Mouse (Mus musculus) forebrain, postnatal 0 days (tissue): ENCODE data around the gene Bcl9. TPM values are rescaled to one million over a fixed set of nuclear protein-coding genes. Genes with fewer than 3 reads are reported as not detected.

Experiments used
- ATAC-seq: fragments of 200-750 bp; cut with Nextera tagmentation; 2 replicates; pipeline ENCODE4 v1.8.0; 2017; ENCODE audit warnings: mild to moderate bottlenecking, moderate library complexity
- DNase-seq: peaks from one replicate; pipeline ENCODE4 v3.0.0-alpha.2; 2015
- H3K27ac ChIP-seq: fragments of 300-500 bp; sonication (generic); 2 replicates; pipeline ENCODE4 v1.5.1; 2014; ENCODE audit warnings: low read depth, mild to moderate bottlenecking, antibody characterized with exemption, low read length, moderate library complexity, mixed read lengths
- H3K27me3 ChIP-seq: fragments of 300-500 bp; sonication (generic); 2 replicates; pipeline ENCODE4 v1.6.1; 2014; ENCODE audit warnings: mild to moderate bottlenecking, low read length, mixed read lengths; ENCODE audit not compliant: insufficient read depth
- H3K36me3 ChIP-seq: fragments of 300-500 bp; sonication (generic); 2 replicates; pipeline ENCODE4 v1.6.1; 2014; ENCODE audit warnings: mild to moderate bottlenecking, moderate library complexity; ENCODE audit not compliant: insufficient read depth
- H3K4me1 ChIP-seq: fragments of 300-500 bp; sonication (generic); 2 replicates; pipeline ENCODE4 v1.6.1; 2014; ENCODE audit warnings: antibody characterized with exemption; ENCODE audit not compliant: insufficient read depth
- H3K4me2 ChIP-seq: fragments of 300-500 bp; sonication (generic); 2 replicates; pipeline ENCODE4 v1.6.1; 2014; ENCODE audit warnings: low read depth, mild to moderate bottlenecking, moderate library complexity
- H3K4me3 ChIP-seq: fragments of 300-500 bp; sonication (generic); 2 replicates; pipeline ENCODE4 v1.5.1; 2014; ENCODE audit warnings: low read depth, low read length, mixed read lengths
- H3K9ac ChIP-seq: fragments of 300-500 bp; sonication (generic); 2 replicates; pipeline ENCODE4 v1.6.1; 2014; ENCODE audit warnings: mild to moderate bottlenecking
- H3K9me3 ChIP-seq: fragments of 300-500 bp; sonication (generic); 2 replicates; pipeline ENCODE4 v1.6.1; 2016; ENCODE audit warnings: low read length
- CTCF ChIP-seq: sonication (generic); IDR thresholded peaks from 2 replicates; pipeline ENCODE4 v1.5.1; 2016; ENCODE audit warnings: antibody characterized with exemption, control low read depth, low read depth
- WGBS: fragments of 180-500 bp; shearing (Covaris S2); extraction: QIAGEN DNeasy Blood & Tissue Kit; methylation state at CpG from one replicate; pipeline ENCODE4 v1.1.7; 2014; 5-methylcytosine and 5-hydroxymethylcytosine counted together
- polyA plus RNA-seq: library from polyadenylated mRNA; unstranded; fragments of >200 nt; fragmentation: Nextera tagmentation; extraction: Ambion mirVana; gene quantifications from 2 replicates; pipeline ENCODE4 v1.2.1, GENCODE M21; 2015
- total RNA-seq: library from RNA; depleted of rRNA; stranded (reverse); fragments of >200 nt; gene quantifications from 2 replicates; pipeline ENCODE4 v1.2.3, GENCODE M21; 2014

The Bcl9 gene
- total and polyA plus RNA-seq, 2 experiments from 2014 or later: 46.4 to 62.8 TPM

DNA sequence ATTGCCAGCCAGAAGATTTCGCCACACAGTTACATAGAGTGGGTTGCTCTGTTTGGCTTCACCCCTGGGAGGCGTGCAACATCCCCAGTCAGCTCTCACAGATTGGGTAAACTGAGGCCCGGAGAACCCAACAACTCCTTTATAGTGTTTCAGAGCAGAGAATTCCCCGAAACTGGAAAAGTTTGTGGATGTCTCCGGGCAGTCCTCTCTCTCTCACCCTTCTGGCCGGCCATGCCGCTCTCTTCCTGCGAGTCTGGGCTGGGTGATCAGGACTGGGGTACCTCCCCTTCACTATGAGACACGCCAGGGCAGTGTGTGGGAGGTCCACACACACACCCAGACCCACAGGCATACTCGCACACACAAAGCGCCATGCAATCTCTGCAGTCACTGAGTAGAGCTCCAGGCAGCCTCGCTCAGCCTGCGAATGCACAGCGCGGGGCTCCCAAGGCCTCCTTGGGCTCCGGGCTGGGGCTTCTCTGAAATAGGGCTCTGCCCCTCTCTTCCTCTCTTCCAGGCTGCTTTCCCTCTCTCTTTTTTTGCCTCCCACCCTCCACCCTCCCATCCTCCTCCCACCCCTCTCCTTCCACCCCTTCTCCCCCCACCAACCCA lies 670 bp downstream of the Bcl9 start:
- Histone ChIP-seq H3K4me2 (peak overlapping the region; percentile 71), H3K4me1 (peaks cover 36% of the 10 kb centered on the region), H3K4me3 (peak overlapping the region; percentile 73), H3K9me3 (no peaks in the 10 kb centered on the region), H3K27ac (peak overlapping the region; percentile 97), H3K27me3 (no peaks in the 10 kb centered on the region), H3K36me3 (no peaks in the 10 kb centered on the region), H3K9ac (peak overlapping the region; percentile 87)
- TF ChIP-seq CTCF: no peak
- WGBS: 2% methylated on average over 16 of the region's 16 CpGs
- ATAC-seq (peak; percentile 44), DNase-seq (peak; percentile 71)

DNA sequence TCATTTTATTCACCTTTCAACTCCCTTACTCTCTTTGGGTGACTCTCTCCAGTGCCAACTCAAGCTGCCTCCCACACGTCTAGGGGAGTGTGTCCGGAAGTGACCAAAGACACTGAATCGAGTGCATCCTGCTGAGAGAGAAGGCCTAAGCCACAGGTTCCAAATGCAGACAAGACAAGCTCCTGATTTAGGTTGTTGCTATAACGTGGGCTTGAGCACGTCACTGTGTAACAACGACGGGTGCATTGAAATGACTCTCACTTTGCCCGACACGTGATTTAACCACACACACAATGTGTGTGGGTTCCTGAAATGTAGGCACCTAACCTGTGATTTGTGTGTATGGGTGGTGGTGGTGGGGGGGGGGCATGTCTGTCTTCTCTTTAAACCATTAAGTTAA lies 3.4 kb downstream of the Bcl9 start:
- Histone ChIP-seq H3K4me2 (0 out of 2 replicates have a peak overlapping the region, but pooled peaks have one; percentile 71), H3K9me3 (no peaks in the 10 kb centered on the region), H3K9ac (no peak overlapping the region), H3K27ac (no peak overlapping the region), H3K36me3 (no peaks in the 10 kb centered on the region), H3K4me3 (no peak overlapping the region), H3K4me1 (peaks cover 36% of the 10 kb centered on the region), H3K27me3 (no peaks in the 10 kb centered on the region)
- DNase-seq (no peak), ATAC-seq (no peak)
- no peak for TF ChIP-seq CTCF
- WGBS: 69% methylated on average over 9 of the region's 9 CpGs

DNA sequence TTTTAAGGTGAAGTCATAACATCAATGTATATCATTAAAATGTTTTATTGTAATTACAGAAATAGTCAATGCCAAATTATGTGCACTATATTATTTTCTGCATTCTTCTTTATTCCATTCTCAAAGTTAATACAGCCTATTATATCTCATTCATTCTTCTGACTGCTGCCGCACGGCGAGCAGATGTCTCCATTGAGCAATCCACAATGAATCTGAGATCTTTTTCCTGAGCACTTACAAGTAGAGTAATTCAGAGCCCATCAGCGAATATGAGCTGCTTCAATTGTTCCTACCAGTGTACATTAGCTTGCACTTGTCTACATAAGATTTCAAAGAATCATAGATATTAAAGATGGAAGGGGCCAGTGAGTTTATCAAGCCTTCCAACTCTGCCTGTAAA lies 12.8 kb downstream of the Bcl9 start:
- Histone ChIP-seq H3K4me1 (no peaks in the 10 kb centered on the region; the same call in 1 of the 2 replicates), H3K27me3 (no peaks in the 10 kb centered on the region), H3K36me3 (no peaks in the 10 kb centered on the region), H3K4me3 (no peak overlapping the region), H3K9ac (no peak overlapping the region), H3K4me2 (no peak overlapping the region), H3K9me3 (no peaks in the 10 kb centered on the region), H3K27ac (no peak overlapping the region)
- WGBS: 69% methylated on average over 4 of the region's 4 CpGs
- DNase-seq (no peak), ATAC-seq (peak; percentile 55; the same call in 1 of the 2 replicates)
- no peak for TF ChIP-seq CTCF

DNA sequence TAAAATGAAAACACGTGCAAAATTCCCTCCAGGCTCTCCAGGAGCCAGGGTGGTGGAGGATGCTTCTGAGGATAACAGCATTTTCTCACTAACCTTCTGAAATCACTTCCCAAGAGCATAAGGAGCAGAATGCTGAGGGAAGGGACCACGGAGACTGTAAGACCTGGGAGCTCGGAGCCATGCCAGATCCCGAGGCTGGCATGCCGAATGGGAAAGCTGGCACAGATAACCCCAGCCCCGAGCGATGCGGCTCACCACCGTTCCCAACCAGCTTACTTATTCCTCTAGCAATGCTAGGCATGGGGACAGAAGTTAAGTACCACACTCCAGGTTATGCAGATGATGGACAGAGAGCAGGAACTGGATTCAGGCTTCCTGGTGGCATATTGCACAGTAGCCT lies 13.7 kb downstream of the Bcl9 start:
- Histone ChIP-seq H3K4me2 (no peak overlapping the region), H3K36me3 (no peaks in the 10 kb centered on the region), H3K4me1 (no peaks in the 10 kb centered on the region; the same call in 1 of the 2 replicates), H3K9ac (no peak overlapping the region), H3K27me3 (no peaks in the 10 kb centered on the region), H3K27ac (peak overlapping the region; percentile 15; the same call in 1 of the 2 replicates), H3K4me3 (no peak overlapping the region), H3K9me3 (no peaks in the 10 kb centered on the region)
- TF ChIP-seq CTCF: no peak
- peak; percentile 21 for DNase-seq
- no peak for ATAC-seq
- 56% methylated on average over 9 of the region's 9 CpGs for WGBS

DNA sequence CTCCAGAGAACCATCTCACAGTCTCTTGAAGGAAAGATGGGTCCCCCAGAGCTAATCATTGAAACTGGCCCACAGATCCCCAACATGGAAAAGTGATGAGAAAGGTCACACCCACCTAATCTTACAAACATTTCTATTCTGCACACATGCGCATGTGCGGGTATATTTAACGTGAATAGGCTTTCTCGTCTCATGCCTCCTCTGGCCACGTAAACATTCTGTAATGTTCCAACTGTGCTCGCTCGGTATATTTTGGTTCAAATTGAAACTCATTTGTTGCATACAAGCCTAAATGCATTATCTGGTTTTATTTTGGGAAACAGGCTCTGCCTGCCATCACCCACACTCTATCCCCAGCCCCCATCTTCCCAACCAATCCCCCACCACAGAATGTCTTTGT lies 16.3 kb downstream of the Bcl9 start:
- WGBS: 81% methylated on average over 7 of the region's 7 CpGs
- Histone ChIP-seq H3K27me3 (no peaks in the 10 kb centered on the region), H3K27ac (no peak overlapping the region), H3K4me2 (no peak overlapping the region), H3K9ac (no peak overlapping the region), H3K4me1 (no peaks in the 10 kb centered on the region; the same call in 1 of the 2 replicates), H3K4me3 (no peak overlapping the region), H3K9me3 (no peaks in the 10 kb centered on the region), H3K36me3 (no peaks in the 10 kb centered on the region)
- no peak for TF ChIP-seq CTCF
- ATAC-seq (no peak), DNase-seq (no peak)

DNA sequence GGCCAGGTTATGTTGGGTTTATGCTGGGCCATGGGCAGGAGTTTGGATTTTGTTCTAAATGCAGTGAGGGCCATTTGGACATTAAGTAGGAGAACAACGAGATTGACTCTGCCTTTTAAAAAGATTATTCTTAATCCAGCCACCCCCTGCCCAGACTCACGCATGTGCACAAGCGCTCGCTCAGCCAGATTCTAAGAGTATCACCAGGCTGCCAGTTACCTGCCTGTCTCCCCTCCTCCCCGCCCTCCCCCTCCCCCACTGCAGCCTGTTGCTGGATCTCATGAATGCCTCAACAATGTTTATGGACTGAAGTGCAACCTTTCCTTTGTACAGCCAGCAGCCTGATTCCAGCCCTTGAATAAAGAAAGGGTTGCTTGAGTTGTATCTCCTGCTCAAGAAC lies 22.0 kb downstream of the Bcl9 start:
- no peak overlapping the region for H3K9ac ChIP-seq
- DNase-seq (no peak), ATAC-seq (no peak)
- no peak overlapping the region for H3K4me3 ChIP-seq
- H3K4me2 ChIP-seq: no peak overlapping the region
- H3K27ac ChIP-seq: no peak overlapping the region
- TF ChIP-seq CTCF: no peak
- 64% methylated on average over 5 of the region's 5 CpGs for WGBS
- H3K9me3 ChIP-seq: no peaks in the 10 kb centered on the region
- H3K36me3 ChIP-seq: peaks cover 4% of the 10 kb centered on the region; the same call in 1 of the 2 replicates
- no peaks in the 10 kb centered on the region for H3K4me1 ChIP-seq
- no peaks in the 10 kb centered on the region for H3K27me3 ChIP-seq

DNA sequence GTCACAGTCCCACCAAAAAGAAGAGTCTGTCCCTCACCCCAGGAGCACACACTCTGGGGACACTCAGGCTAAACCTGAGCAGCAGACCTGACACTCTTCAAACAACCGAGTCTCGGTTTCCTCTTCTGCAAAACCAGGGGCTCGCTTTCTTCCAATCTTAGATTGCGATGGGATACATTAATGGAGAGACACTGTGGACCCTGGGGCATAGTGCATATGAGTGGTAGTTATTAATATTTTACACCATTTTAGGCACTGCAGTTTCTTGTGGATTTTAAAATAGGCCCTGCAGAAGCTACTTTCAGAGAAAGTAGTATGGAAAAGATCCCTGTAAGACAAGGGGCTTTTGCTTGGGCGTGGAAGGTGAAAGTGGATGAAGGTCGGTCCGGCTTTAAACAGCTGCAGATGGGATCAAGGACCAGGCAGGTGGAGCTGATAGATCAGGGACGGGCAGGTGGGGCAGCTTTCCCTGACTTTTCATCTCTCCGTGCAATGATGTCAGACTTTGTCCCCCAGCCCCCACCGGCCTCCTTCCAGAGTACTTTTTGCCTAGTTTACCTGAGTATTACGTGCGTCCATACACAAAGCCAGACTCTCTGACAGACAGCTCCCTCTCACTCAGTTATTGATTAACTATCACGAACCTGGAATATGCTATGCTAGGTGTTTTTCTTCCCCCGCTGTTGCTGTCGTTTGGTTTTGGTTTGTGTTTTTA lies 23.0 kb downstream of the Bcl9 start:
- H3K36me3 ChIP-seq: peaks cover 4% of the 10 kb centered on the region; the same call in 1 of the 2 replicates
- no peak for ATAC-seq
- no peak overlapping the region for H3K27ac ChIP-seq
- no peaks in the 10 kb centered on the region for H3K9me3 ChIP-seq
- WGBS: 95% methylated on average over 15 of the region's 15 CpGs
- no peak for DNase-seq
- no peaks in the 10 kb centered on the region for H3K27me3 ChIP-seq
- no peak overlapping the region for H3K4me2 ChIP-seq
- no peak for TF ChIP-seq CTCF
- no peak overlapping the region for H3K9ac ChIP-seq
- H3K4me1 ChIP-seq: no peaks in the 10 kb centered on the region
- H3K4me3 ChIP-seq: no peak overlapping the region
